Mouse (Mus musculus) brown adipose tissue, adult 24 weeks (tissue): ENCODE results near the gene Olfr1313. TPM values are rescaled to one million over a fixed set of nuclear protein-coding genes. Genes with fewer than 3 reads are reported as not detected.
"Not testable (repeated sequence)": the region's sequence is repeated elsewhere in the genome, so short reads cannot be mapped to it uniquely, and the experiment has no call there.

Experiments
- H3K27ac ChIP-seq: fragments of 200-500 bp; replicated peaks from 2 replicates; pipeline ENCODE4 v1.5.1; 2012; ENCODE audit warnings: low read depth, mild to moderate bottlenecking, low read length
- H3K4me1 ChIP-seq: fragments of 200-500 bp; 2 replicates; pipeline ENCODE4 v1.6.1; 2012; ENCODE audit warnings: low read length, mixed read lengths; ENCODE audit not compliant: control insufficient read depth, insufficient read depth, insufficient read length
- H3K4me3 ChIP-seq: fragments of 200-500 bp; 2 replicates; pipeline ENCODE4 v1.5.1; 2012; ENCODE audit warnings: low read depth, mild to moderate bottlenecking, low read length, moderate library complexity; ENCODE audit not compliant: insufficient read depth
- polyA plus RNA-seq: library from polyadenylated mRNA; stranded (reverse); fragments of >200 nt; gene quantifications from 2 replicates; pipeline ENCODE4 v1.2.4, GENCODE M21; 2012; ENCODE audit not compliant: missing spikeins, insufficient read depth, insufficient read length

Olfr1313 gene
- not detected in 2 replicates for polyA plus RNA-seq

- no peaks in the 10 kb centered on the region for H3K4me1 ChIP-seq
- H3K4me3 ChIP-seq = no peak within 1 kb of the TSS
- H3K27ac ChIP-seq = no peak within 1 kb of the TSS
Measured at GRCm38 (mm10) chr2:112077743-112078142, at the start of gene Olfr1313. Gene Olfr1313 (minus strand): TSS chr2:112077843.

DNA sequence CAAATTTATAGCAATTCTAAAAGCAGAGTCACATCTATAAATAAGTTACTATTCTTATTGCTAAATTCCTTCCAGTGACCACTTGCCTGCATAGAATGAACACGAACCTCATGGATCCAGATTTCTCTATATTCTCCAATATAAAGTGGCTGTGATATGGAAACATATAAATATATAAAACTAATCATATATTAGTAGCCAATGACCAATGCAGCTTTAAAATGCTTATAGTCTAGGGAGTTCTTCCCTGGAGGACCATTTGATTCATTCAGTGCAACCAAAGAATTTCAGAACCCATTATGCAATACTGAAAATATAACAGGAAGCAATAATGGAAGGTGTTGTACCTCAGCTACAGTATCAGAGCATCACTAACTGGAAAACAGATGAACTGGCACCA lies 37.7 kb upstream of the Olfr1313 start, which contains the start of gene Olfr1315-ps1:
Olfr1315-ps1 (minus strand) TSS at position 101 of the 400 bp plus-strand sequence.
- Histone ChIP-seq H3K4me3 (no peak within 1 kb of the TSS), H3K4me1 (no peaks in the 10 kb centered on the region), H3K27ac (no peak within 1 kb of the TSS)

DNA sequence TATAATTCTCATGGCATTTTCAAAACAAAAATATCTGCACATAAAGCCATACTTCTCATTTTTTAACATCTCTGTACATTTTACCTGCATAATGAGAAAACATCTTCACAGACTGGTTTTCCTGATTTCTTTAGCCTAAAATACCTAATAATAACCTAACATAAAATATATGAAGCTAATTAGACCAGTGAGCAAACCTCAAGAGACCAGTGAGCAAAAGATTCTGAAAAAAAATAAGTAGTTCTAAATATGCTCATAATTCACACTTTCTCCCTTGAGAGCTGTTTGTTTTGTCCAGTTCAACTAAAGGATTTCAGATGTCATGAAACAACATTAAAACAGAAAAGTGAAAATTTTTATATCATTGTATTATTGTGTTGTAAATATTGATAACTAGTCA lies 19.0 kb upstream of the Olfr1313 start, which contains the start of gene Olfr1314:
Olfr1314 (minus strand) TSS at position 101 of the 400 bp plus-strand sequence.
- H3K27ac ChIP-seq = no peak within 1 kb of the TSS
- H3K4me1 ChIP-seq = no peaks in the 10 kb centered on the region
- H3K4me3 ChIP-seq = no peak within 1 kb of the TSS

- no peak within 1 kb of the TSS for H3K4me3 ChIP-seq
- no peaks in the 10 kb centered on the region for H3K4me1 ChIP-seq
- H3K27ac ChIP-seq = no peak within 1 kb of the TSS
Measured at GRCm38 (mm10) chr2:112050138-112050537, 27.5 kb downstream of the Olfr1313 start, which contains the start of gene Olfr1312. Gene Olfr1312 (minus strand): TSS chr2:112050238.

GRCm38 (mm10) chr2:112026971-112027370 lies 50.7 kb downstream of the Olfr1313 start:
- not testable (repeated sequence) for H3K27ac ChIP-seq, H3K4me3 ChIP-seq, H3K4me1 ChIP-seq

DNA sequence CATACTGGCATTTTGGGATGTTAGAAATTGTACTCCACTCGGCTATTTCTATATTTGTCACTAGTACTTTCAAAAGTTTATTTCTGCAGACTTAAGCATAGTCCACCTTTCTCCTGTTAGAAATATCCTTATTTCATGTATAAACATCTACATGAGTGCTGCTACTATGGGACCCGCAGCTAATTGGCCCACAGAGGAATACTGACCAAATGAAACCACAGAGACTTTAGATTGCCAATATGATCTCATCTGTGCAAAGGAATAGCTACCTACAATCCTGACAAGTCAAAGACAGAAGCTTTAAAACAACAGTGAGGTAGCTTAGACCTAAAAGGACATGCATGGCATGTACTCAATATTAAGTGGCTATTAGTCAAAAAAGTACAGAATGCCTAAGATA lies 53.3 kb downstream of the Olfr1313 start, which contains the start of gene Olfr1311:
Olfr1311 (minus strand) TSS at position 101 of the 400 bp plus-strand sequence.
- Histone ChIP-seq H3K4me3 (no peak within 1 kb of the TSS), H3K4me1 (no peaks in the 10 kb centered on the region), H3K27ac (no peak within 1 kb of the TSS)

Other genes starting within 250 kb of the Olfr1313 start
- not detected in 2 replicates for gene Olfr1305, start 200.7 kb downstream of the Olfr1313 start, polyA plus RNA-seq
- not detected in 2 replicates for gene Olfr1306, start 161.6 kb downstream of the Olfr1313 start, polyA plus RNA-seq
- gene Olfr1307, start 128.4 kb downstream of the Olfr1313 start, polyA plus RNA-seq = not detected in 2 replicates
- gene Olfr1308, start 112.9 kb downstream of the Olfr1313 start, polyA plus RNA-seq = not detected in 2 replicates
- gene Olfr1309, start 87.6 kb downstream of the Olfr1313 start, polyA plus RNA-seq = not detected in 2 replicates
- gene Olfr1310, start 65.1 kb downstream of the Olfr1313 start, polyA plus RNA-seq = not detected in 2 replicates
- not detected in 2 replicates for gene Olfr1311, start 53.4 kb downstream of the Olfr1313 start, polyA plus RNA-seq
- gene Olfr1312, start 27.6 kb downstream of the Olfr1313 start, polyA plus RNA-seq = not detected in 2 replicates
- not detected in 2 replicates for gene Olfr1314, start 18.9 kb upstream of the Olfr1313 start, polyA plus RNA-seq
- gene Olfr1315-ps1, start 37.6 kb upstream of the Olfr1313 start, polyA plus RNA-seq = not detected in 2 replicates
- gene Olfr1316, start 57.1 kb upstream of the Olfr1313 start, polyA plus RNA-seq = not detected in 2 replicates
- gene Olfr1317, start 62.5 kb upstream of the Olfr1313 start, polyA plus RNA-seq = not detected in 2 replicates
- not detected in 2 replicates for gene Olfr1318, start 76.4 kb upstream of the Olfr1313 start, polyA plus RNA-seq
- gene Lpcat4, start 161.6 kb upstream of the Olfr1313 start, polyA plus RNA-seq = 1.3 and 2.0 TPM in 2 replicates
- not detected in 2 replicates for gene Nutm1, start 181.4 kb upstream of the Olfr1313 start, polyA plus RNA-seq
- 166 and 235 TPM in 2 replicates for gene Nop10, start 184.1 kb upstream of the Olfr1313 start, polyA plus RNA-seq
- gene Slc12a6, start 188.0 kb upstream of the Olfr1313 start, polyA plus RNA-seq = 10.4 and 10.8 TPM in 2 replicates
- gene Gm21985, start 188.5 kb upstream of the Olfr1313 start, polyA plus RNA-seq = not detected in 2 replicates